Mouse (Mus musculus): Measurements from ENCODE around the gene Adam19. TPM values are rescaled to one million over a fixed set of nuclear protein-coding genes. Genes with fewer than 3 reads are reported as not detected.

Adam19 gene
- total and polyA plus RNA-seq, 3 experiments, result 3.0 to 9.0 (median 4.5) TPM

GRCm38 (mm10) chr11:46092121-46092520, 36.3 kb downstream of the Adam19 start:
- Histone ChIP-seq H3K79me2 (replicated peaks; ENCODE audit: control insufficient read depth, extremely low read depth, insufficient read depth, poor library complexity, severe bottlenecking) (no peaks in the 10 kb centered on the region), H3K9ac (ENCODE audit: insufficient read depth, low read depth) (no peak overlapping the region), H3K4me2 (ENCODE audit: insufficient read depth, low read depth, poor library complexity, severe bottlenecking) (no peak overlapping the region), H3K27ac (ENCODE audit: insufficient read depth, low read depth) (no peak overlapping the region), H3K9me3 (replicated peaks; ENCODE audit: low read length) (no peaks in the 10 kb centered on the region), H3K4me1 (ENCODE audit: control insufficient read depth in 1 of 2, insufficient read depth in 2 of 2) (peaks cover 3 to 18% of the 10 kb centered on the region in 2 experiments; a peak in 3 of 4 replicates), H3K4me3 (replicated peaks in 1 of 3; ENCODE audit: low read depth in 2 of 3, low read length in 2 of 3, poor library complexity in 1 of 3) (no peak overlapping the region), H3K36me3 (replicated peaks in 1 of 2; ENCODE audit: control insufficient read depth in 1 of 2, insufficient read depth in 1 of 2, low read length in 1 of 2) (no peaks in the 10 kb centered on the region), H3K27me3 (replicated peaks) (no peaks in the 10 kb centered on the region)
- in situ Hi-C loops (cut with MboI; ENCODE audit: low pct_ligation_motif_present, low pct_unique_long_range_greater_than_20kb, low sequenced_read_pairs) (no loop called here), dilution Hi-C loops (cut with MboI; ENCODE audit: extremely low pct_ligation_motif_present, extremely low pct_unique_long_range_greater_than_20kb, low sequenced_read_pairs) (no loop called here)
- no peak for TF ChIP-seq E2F4 (IDR thresholded peaks at IDR 0.05; ENCODE audit: insufficient replicate concordance, low read depth, low read length)
- TF ChIP-seq NRF1 (IDR thresholded peaks at IDR 0.05; ENCODE audit: low read depth, low read length), result no peak
- TF ChIP-seq POLR2AphosphoS2 (IDR thresholded peaks at IDR 0.05; ENCODE audit: low read depth, low read length), result no peak
- no peak for TF ChIP-seq EP300 (IDR thresholded peaks at IDR 0.05; ENCODE audit: low read length)
- no peak for TF ChIP-seq ZMIZ1 (IDR thresholded peaks at IDR 0.05; ENCODE audit: low read depth, low read length)
- no peak for TF ChIP-seq CHD1 (IDR thresholded peaks at IDR 0.05; ENCODE audit: low read depth, low read length)
- no peak for TF ChIP-seq MAX (IDR thresholded peaks at IDR 0.05; ENCODE audit: low read length)
- no peak for TF ChIP-seq ZC3H11A (IDR thresholded peaks at IDR 0.05; ENCODE audit: low read depth, low read length)
- no peak for TF ChIP-seq MAZ (IDR thresholded peaks at IDR 0.05; ENCODE audit: low read depth, low read length)
- TF ChIP-seq HCFC1 (IDR thresholded peaks at IDR 0.05; ENCODE audit: low read depth, low read length), result no peak
- no peak for TF ChIP-seq MEF2A (IDR thresholded peaks at IDR 0.05; ENCODE audit: borderline replicate concordance, low read depth, low read length)
- TF ChIP-seq SIN3A (IDR thresholded peaks at IDR 0.05; ENCODE audit: low read length), result no peak
- TF ChIP-seq JUN (IDR thresholded peaks at IDR 0.05; ENCODE audit: insufficient read depth, low read depth, low read length), result no peak
- no peak for TF ChIP-seq KAT2A (IDR thresholded peaks at IDR 0.05; ENCODE audit: insufficient replicate concordance, low read length)
- no peak for TF ChIP-seq MAFK (IDR thresholded peaks at IDR 0.05; ENCODE audit: insufficient replicate concordance, low read length)
- no peak for TF ChIP-seq POLR2A (IDR thresholded peaks at IDR 0.05; ENCODE audit: low read depth, low read length)
- DNase-seq (ENCODE audit: extremely low read depth), result no peak

GRCm38 (mm10) chr11:46095477-46096264, 39.9 kb downstream of the Adam19 start:
- DNase-seq (ENCODE audit: extremely low read depth), result no peak
- no peak overlapping the region for H3K27ac ChIP-seq (ENCODE audit: insufficient read depth, low read depth)
- H3K4me1 ChIP-seq (ENCODE audit: control insufficient read depth in 1 of 2, insufficient read depth in 2 of 2), result peaks cover 3 to 15% of the 10 kb centered on the region in 2 experiments; a peak in 3 of 4 replicates
- H3K79me2 ChIP-seq (replicated peaks; ENCODE audit: control insufficient read depth, extremely low read depth, insufficient read depth, poor library complexity, severe bottlenecking), result no peaks in the 10 kb centered on the region
- dilution Hi-C loops (cut with MboI; ENCODE audit: extremely low pct_ligation_motif_present, extremely low pct_unique_long_range_greater_than_20kb, low sequenced_read_pairs) (no loop called here), in situ Hi-C loops (cut with MboI; ENCODE audit: low pct_ligation_motif_present, low pct_unique_long_range_greater_than_20kb, low sequenced_read_pairs) (no loop called here)
- no peak overlapping the region for H3K4me2 ChIP-seq (ENCODE audit: insufficient read depth, low read depth, poor library complexity, severe bottlenecking)
- H3K9ac ChIP-seq (ENCODE audit: insufficient read depth, low read depth), result no peak overlapping the region
- no peaks in the 10 kb centered on the region for H3K9me3 ChIP-seq (replicated peaks; ENCODE audit: low read length)
- H3K4me3 ChIP-seq (replicated peaks in 1 of 3; ENCODE audit: low read depth in 2 of 3, low read length in 2 of 3, poor library complexity in 1 of 3), result no peak overlapping the region
- TF ChIP-seq HCFC1 (IDR thresholded peaks at IDR 0.05; ENCODE audit: low read depth, low read length), result no peak
- no peak for TF ChIP-seq JUN (IDR thresholded peaks at IDR 0.05; ENCODE audit: insufficient read depth, low read depth, low read length)
- TF ChIP-seq ELF1 (IDR thresholded peaks at IDR 0.05; ENCODE audit: low read depth, low read length), result no peak
- TF ChIP-seq NELFE (IDR thresholded peaks at IDR 0.05; ENCODE audit: low read depth, low read length), result no peak
- TF ChIP-seq ZMIZ1 (IDR thresholded peaks at IDR 0.05; ENCODE audit: low read depth, low read length), result no peak
- no peak for TF ChIP-seq JUND (conservative IDR thresholded peaks at IDR 0.05; ENCODE audit: low read depth, low read length)
- TF ChIP-seq BHLHE40 (IDR thresholded peaks at IDR 0.05; ENCODE audit: low read depth, low read length), result no peak
- TF ChIP-seq E2F4 (IDR thresholded peaks at IDR 0.05; ENCODE audit: insufficient replicate concordance, low read depth, low read length), result no peak
- TF ChIP-seq MAZ (IDR thresholded peaks at IDR 0.05; ENCODE audit: low read depth, low read length), result no peak
- TF ChIP-seq MAFK (IDR thresholded peaks at IDR 0.05; ENCODE audit: insufficient replicate concordance, low read length), result no peak
- TF ChIP-seq ZKSCAN1 (IDR thresholded peaks at IDR 0.05; ENCODE audit: borderline replicate concordance, low read depth, low read length), result no peak
- no peak for TF ChIP-seq EP300 (IDR thresholded peaks at IDR 0.05; ENCODE audit: low read length)
- no peak for TF ChIP-seq USF1 (IDR thresholded peaks at IDR 0.05; ENCODE audit: low read depth, low read length)
- TF ChIP-seq ETS1 (conservative IDR thresholded peaks at IDR 0.05; ENCODE audit: low read depth, low read length), result no peak
- no peak for TF ChIP-seq PAX5 (IDR thresholded peaks at IDR 0.05; ENCODE audit: low read length)
- no peak for TF ChIP-seq GABPA (IDR thresholded peaks at IDR 0.05; ENCODE audit: insufficient replicate concordance, low read depth, low read length)
- no peak for TF ChIP-seq NRF1 (IDR thresholded peaks at IDR 0.05; ENCODE audit: low read depth, low read length)
- no peaks in the 10 kb centered on the region for H3K27me3 ChIP-seq (replicated peaks)
- no peaks in the 10 kb centered on the region for H3K36me3 ChIP-seq (replicated peaks in 1 of 2; ENCODE audit: control insufficient read depth in 1 of 2, insufficient read depth in 1 of 2, low read length in 1 of 2)
